Mouse (Mus musculus) fat pad, adult 2 months (tissue): ENCODE data around the gene Ccdc93.

Experiments
- DNase-seq: peaks from one replicate; pipeline ENCODE4 v3.0.0-alpha.2; 2011; ENCODE audit warnings: low read depth, low spot score; ENCODE audit errors: extremely low read depth

Ccdc93 gene

GRCm38 (mm10) chr1:121510420-121511140, 79.7 kb downstream of the Ccdc93 start:
- DNase-seq, result no peak

- DNase-seq, result no peak
Measured at GRCm38 (mm10) chr1:121511186-121511585, 80.3 kb downstream of the Ccdc93 start.

- DNase-seq, result no peak
Measured at GRCm38 (mm10) chr1:121511966-121512365, 81.1 kb downstream of the Ccdc93 start.

- no peak for DNase-seq
Measured at GRCm38 (mm10) chr1:121518609-121519008, 87.8 kb downstream of the Ccdc93 start.

- DNase-seq, result no peak
Measured at GRCm38 (mm10) chr1:121527061-121527460, 96.2 kb downstream of the Ccdc93 start.

GRCm38 (mm10) chr1:121527600-121528398, 97.0 kb downstream of the Ccdc93 start:
- no peak for DNase-seq

GRCm38 (mm10) chr1:121528399-121528720, 97.5 kb downstream of the Ccdc93 start, which contains the start of gene Htr5b:
TSS of gene Htr5b (minus strand) at chr1:121528465.
- no peak for DNase-seq

GRCm38 (mm10) chr1:121529286-121529685, 98.4 kb downstream of the Ccdc93 start:
- DNase-seq, result no peak

- DNase-seq, result no peak
Measured at GRCm38 (mm10) chr1:121531439-121531838, 100.6 kb downstream of the Ccdc93 start.

- no peak for DNase-seq
Measured at GRCm38 (mm10) chr1:121540361-121540760, 109.5 kb downstream of the Ccdc93 start.

GRCm38 (mm10) chr1:121546844-121547243, 116.0 kb downstream of the Ccdc93 start:
- DNase-seq, result no peak

- no peak for DNase-seq
Measured at GRCm38 (mm10) chr1:121548667-121549066, 117.8 kb downstream of the Ccdc93 start.

- no peak for DNase-seq
Measured at GRCm38 (mm10) chr1:121549456-121549855, 118.6 kb downstream of the Ccdc93 start.

GRCm38 (mm10) chr1:121550801-121551456, 120.1 kb downstream of the Ccdc93 start:
- DNase-seq, result no peak

- peak; percentile 49 for DNase-seq
Measured at GRCm38 (mm10) chr1:121551457-121551835, 120.6 kb downstream of the Ccdc93 start.
